Mouse (Mus musculus) erythroblast, adult 5-6 weeks (primary cell): Measurements from ENCODE around the gene Tmsb15b2. TPM values are rescaled to one million over a fixed set of nuclear protein-coding genes. Genes with fewer than 3 reads are reported as not detected.
A peak's percentile ranks its signal among the peaks of the same experiment; 100 is the strongest.
"Not testable (repeated sequence)": the region's sequence is repeated elsewhere in the genome, so short reads cannot be mapped to it uniquely, and the experiment has no call there.

Source experiments
- ATAC-seq: replicated peaks from 2 replicates; pipeline ENCODE4 v1.8.0; 2016; ENCODE audit warnings: moderate number of reproducible peaks, mild to moderate bottlenecking, moderate TSS enrichment, inconsistent platforms; ENCODE audit not compliant: poor library complexity, low FRiP score, severe bottlenecking
- total RNA-seq, 2 experiments: library from RNA; stranded (forward) in 1 of 2; stranded (reverse) in 1 of 2; fragments of 150-400 nt in 1 of 2; fragments of 200-764, 138-1000 nt in 1 of 2; gene quantifications; 2 replicates each; pipeline versions ENCODE4 v1.2.3 to v1.2.4; 2015 to 2017; ENCODE audit warnings: low replicate concordance in 2 of 2

Gene Tmsb15b2
- not detected in 2 replicates for total RNA-seq (2015; ENCODE audit: low replicate concordance)
- not detected in 2 replicates for total RNA-seq (2017; ENCODE audit: low replicate concordance)

- not testable (repeated sequence) for ATAC-seq
Observed at GRCm38 (mm10) chrX:136975397-136975796, at the start of gene Tmsb15b2. Gene Tmsb15b2, minus strand, starts transcription at chrX:136975497.

GRCm38 (mm10) chrX:137019310-137019709 is 44.0 kb upstream of the Tmsb15b2 start:
- ATAC-seq: peak; percentile 72

GRCm38 (mm10) chrX:137017668-137018067 is 42.4 kb upstream of the Tmsb15b2 start:
- no peak for ATAC-seq

- peak; percentile 78 for ATAC-seq
Observed at GRCm38 (mm10) chrX:137015099-137015709, 39.9 kb upstream of the Tmsb15b2 start.

GRCm38 (mm10) chrX:136996256-136996655 is 21.0 kb upstream of the Tmsb15b2 start:
- no peak for ATAC-seq

GRCm38 (mm10) chrX:136993641-136994040 is 18.3 kb upstream of the Tmsb15b2 start:
- ATAC-seq: no peak

- ATAC-seq: no peak
Observed at GRCm38 (mm10) chrX:136992978-136993547, 17.8 kb upstream of the Tmsb15b2 start, which contains the start of gene Zcchc18. Gene Zcchc18, plus strand, starts transcription at chrX:136993155.

- ATAC-seq: no peak
Observed at GRCm38 (mm10) chrX:136992191-136992965, 17.1 kb upstream of the Tmsb15b2 start.

- ATAC-seq: no peak
Observed at GRCm38 (mm10) chrX:136991274-136991673, 16.0 kb upstream of the Tmsb15b2 start.

GRCm38 (mm10) chrX:136986039-136986438 is 10.7 kb upstream of the Tmsb15b2 start:
- ATAC-seq: no peak

GRCm38 (mm10) chrX:136978616-136979015 is 3.3 kb upstream of the Tmsb15b2 start:
- no peak for ATAC-seq

GRCm38 (mm10) chrX:136976424-136977084 is 1.3 kb upstream of the Tmsb15b2 start, which contains the start of the genes Tmsb15l and Tmsb15b1:
Gene Tmsb15l, minus strand, starts transcription at chrX:136976869.
Gene Tmsb15b1, minus strand, starts transcription at chrX:136976874.
- ATAC-seq: no peak

- no peak for ATAC-seq
Observed at GRCm38 (mm10) chrX:136959688-136960087, 15.6 kb downstream of the Tmsb15b2 start.

GRCm38 (mm10) chrX:136958300-136958699 is 17.0 kb downstream of the Tmsb15b2 start:
- not testable (repeated sequence) for ATAC-seq

- ATAC-seq: not testable (repeated sequence)
Observed at GRCm38 (mm10) chrX:136957583-136958279, 17.6 kb downstream of the Tmsb15b2 start.

- no peak for ATAC-seq
Observed at GRCm38 (mm10) chrX:136937985-136938384, 37.3 kb downstream of the Tmsb15b2 start.

- ATAC-seq: no peak
Observed at GRCm38 (mm10) chrX:136927031-136927430, 48.3 kb downstream of the Tmsb15b2 start, which contains the start of gene H2bfm. Gene H2bfm, plus strand, starts transcription at chrX:136927325.

GRCm38 (mm10) chrX:136925863-136926262 is 49.4 kb downstream of the Tmsb15b2 start:
- ATAC-seq: no peak
